Mouse (Mus musculus) limb, embryonic 14.5 days (tissue): ENCODE measurements around the gene Hpgds. TPM values are rescaled to one million over a fixed set of nuclear protein-coding genes. Genes with fewer than 3 reads are reported as not detected.

Source experiments
- ATAC-seq: fragments of 200-750 bp; cut with Nextera tagmentation; 2 replicates; pipeline ENCODE4 v1.8.0; 2017; ENCODE audit warnings: low read depth, moderate number of reproducible peaks, moderate TSS enrichment; ENCODE audit not compliant: low FRiP score
- DNase-seq: peaks from one replicate; pipeline ENCODE4 v3.0.0-alpha.2; 2015; ENCODE audit warnings: low spot score
- H3K27ac ChIP-seq: fragments of 300-500 bp; sonication (generic); replicated peaks from 2 replicates; pipeline ENCODE4 v1.5.1; 2014; ENCODE audit warnings: low read depth, mild to moderate bottlenecking, low read length, moderate library complexity, mixed read lengths
- H3K27me3 ChIP-seq: fragments of 300-500 bp; sonication (generic); 2 replicates; pipeline ENCODE4 v1.6.1; 2014; ENCODE audit warnings: low read length, mixed read lengths; ENCODE audit not compliant: control insufficient read depth, insufficient read depth
- H3K36me3 ChIP-seq: fragments of 300-500 bp; sonication (generic); 2 replicates; pipeline ENCODE4 v1.6.1; 2014; ENCODE audit warnings: mild to moderate bottlenecking, low read length, moderate library complexity, mixed read lengths; ENCODE audit not compliant: control insufficient read depth, insufficient read depth
- H3K4me1 ChIP-seq: fragments of 300-500 bp; sonication (generic); 2 replicates; pipeline ENCODE4 v1.6.1; 2014; ENCODE audit warnings: antibody characterized with exemption, low read length, mixed read lengths; ENCODE audit not compliant: control insufficient read depth, insufficient read depth
- H3K4me2 ChIP-seq: fragments of 300-500 bp; sonication (generic); replicated peaks from 2 replicates; pipeline ENCODE4 v1.6.1; 2014; ENCODE audit warnings: low read depth, mild to moderate bottlenecking, low read length, moderate library complexity; ENCODE audit not compliant: severe bottlenecking
- H3K4me3 ChIP-seq: fragments of 300-500 bp; sonication (generic); replicated peaks from 2 replicates; pipeline ENCODE4 v1.5.1; 2014; ENCODE audit warnings: low read length
- H3K9ac ChIP-seq: fragments of 300-500 bp; sonication (generic); 2 replicates; pipeline ENCODE4 v1.6.1; 2014; ENCODE audit warnings: mild to moderate bottlenecking, low read depth, low read length, moderate library complexity; ENCODE audit not compliant: severe bottlenecking
- H3K9me3 ChIP-seq: fragments of 300-500 bp; sonication (generic); 2 replicates; pipeline ENCODE4 v1.6.1; 2016; ENCODE audit warnings: low read length; ENCODE audit not compliant: control insufficient read depth
- POLR2A ChIP-seq: fragments of 200-500 bp; IDR thresholded peaks from 2 replicates; pipeline ENCODE4 v1.8.0; 2012; ENCODE audit warnings: inconsistent platforms, mild to moderate bottlenecking, moderate library complexity, borderline replicate concordance; ENCODE audit not compliant: insufficient read depth, insufficient read length; ENCODE audit errors: extremely low read depth
- WGBS: fragments of 180-500 bp; shearing (Covaris S2); extraction: QIAGEN DNeasy Blood & Tissue Kit; methylation state at CpG from one replicate; pipeline ENCODE4 v1.1.7; 2014; 5-methylcytosine and 5-hydroxymethylcytosine counted together
- polyA plus RNA-seq, 2 experiments: library from polyadenylated mRNA; depleted of rRNA in 1 of 2; stranded (reverse) in 1 of 2; unstranded in 1 of 2; fragments of >200 nt; fragmentation: Nextera tagmentation in 1 of 2; extraction: Ambion mirVana in 1 of 2; gene quantifications; 2 replicates each; pipeline versions ENCODE4 v1.2.1 to v1.2.3; 2012 to 2014

The Hpgds gene
- polyA plus RNA-seq, 2 experiments: 7.7 to 10.0 TPM

GRCm38 (mm10) chr6:65138243-65138642 lies 6.5 kb downstream of the Hpgds start:
- Histone ChIP-seq H3K4me1 (no peaks in the 10 kb centered on the region), H3K36me3 (no peaks in the 10 kb centered on the region), H3K4me2 (no peak overlapping the region), H3K27ac (no peak overlapping the region), H3K27me3 (no peaks in the 10 kb centered on the region), H3K9me3 (no peaks in the 10 kb centered on the region), H3K4me3 (no peak overlapping the region), H3K9ac (no peak overlapping the region)
- TF ChIP-seq POLR2A: no peak
- WGBS: 83% methylated on average over 1 of the region's 1 CpGs
- DNase-seq: no peak
- ATAC-seq: no peak

- no peak for ATAC-seq
- WGBS: 31% methylated on average over 2 of the region's 2 CpGs
- Histone ChIP-seq H3K9me3 (no peaks in the 10 kb centered on the region), H3K36me3 (no peaks in the 10 kb centered on the region), H3K9ac (no peak overlapping the region), H3K4me1 (no peaks in the 10 kb centered on the region), H3K27ac (no peak overlapping the region), H3K27me3 (no peaks in the 10 kb centered on the region), H3K4me2 (no peak overlapping the region), H3K4me3 (no peak overlapping the region)
- DNase-seq: no peak
- TF ChIP-seq POLR2A: no peak
Measured at GRCm38 (mm10) chr6:65137802-65138201, 6.9 kb downstream of the Hpgds start.

GRCm38 (mm10) chr6:65132376-65132775 lies 12.3 kb downstream of the Hpgds start:
- H3K9ac ChIP-seq: no peak overlapping the region
- no peaks in the 10 kb centered on the region for H3K36me3 ChIP-seq
- H3K9me3 ChIP-seq: no peaks in the 10 kb centered on the region
- no peak for TF ChIP-seq POLR2A
- no peaks in the 10 kb centered on the region for H3K27me3 ChIP-seq
- WGBS: 73% methylated on average over 6 of the region's 6 CpGs
- ATAC-seq (no peak), DNase-seq (no peak)
- H3K27ac ChIP-seq: no peak overlapping the region
- H3K4me3 ChIP-seq: no peak overlapping the region
- H3K4me1 ChIP-seq: no peaks in the 10 kb centered on the region
- H3K4me2 ChIP-seq: no peak overlapping the region

- Histone ChIP-seq H3K9ac (no peak overlapping the region), H3K4me3 (no peak overlapping the region), H3K27me3 (no peaks in the 10 kb centered on the region), H3K36me3 (no peaks in the 10 kb centered on the region), H3K4me2 (no peak overlapping the region), H3K4me1 (no peaks in the 10 kb centered on the region), H3K9me3 (no peaks in the 10 kb centered on the region), H3K27ac (no peak overlapping the region)
- WGBS: 16% methylated on average over 2 of the region's 2 CpGs
- DNase-seq: peak; percentile 38
- no peak for ATAC-seq
- no peak for TF ChIP-seq POLR2A
Measured at GRCm38 (mm10) chr6:65126074-65126726, 18.5 kb downstream of the Hpgds start.

- H3K4me1 ChIP-seq: no peaks in the 10 kb centered on the region
- H3K9ac ChIP-seq: no peak overlapping the region
- no peak overlapping the region for H3K27ac ChIP-seq
- TF ChIP-seq POLR2A: no peak
- no peaks in the 10 kb centered on the region for H3K9me3 ChIP-seq
- no peak for DNase-seq
- no peak overlapping the region for H3K4me3 ChIP-seq
- H3K27me3 ChIP-seq: no peaks in the 10 kb centered on the region
- 95% methylated on average over 1 of the region's 1 CpGs for WGBS
- peaks cover 47% of the 10 kb centered on the region for H3K36me3 ChIP-seq
- no peak overlapping the region for H3K4me2 ChIP-seq
- ATAC-seq: no peak
Measured at GRCm38 (mm10) chr6:65117540-65117939, 27.2 kb downstream of the Hpgds start.

DNA sequence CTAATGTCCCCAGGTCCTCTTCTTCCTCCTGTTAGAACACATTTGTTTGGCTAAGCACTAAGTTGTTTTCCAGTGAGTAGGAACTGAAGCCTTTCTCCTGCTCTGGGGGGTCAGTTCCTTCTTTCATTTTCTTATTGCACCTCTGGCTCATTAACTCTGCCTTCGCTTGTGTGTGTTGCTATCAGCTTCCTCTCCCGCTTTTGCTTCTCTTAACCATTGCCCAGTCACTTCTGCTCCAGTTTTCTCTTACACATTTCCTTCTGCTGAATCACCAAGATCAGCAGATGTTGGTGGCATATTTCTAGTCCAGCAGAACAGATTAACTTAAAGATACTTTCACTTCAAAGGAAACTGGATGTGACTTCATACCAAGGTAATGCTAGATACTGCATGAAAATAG lies 29.8 kb downstream of the Hpgds start:
- H3K27ac ChIP-seq: no peak overlapping the region
- H3K27me3 ChIP-seq: no peaks in the 10 kb centered on the region
- H3K4me2 ChIP-seq: no peak overlapping the region
- no peaks in the 10 kb centered on the region for H3K9me3 ChIP-seq
- H3K4me1 ChIP-seq: no peaks in the 10 kb centered on the region
- TF ChIP-seq POLR2A: no peak
- DNase-seq (no peak), ATAC-seq (no peak)
- peaks cover 62% of the 10 kb centered on the region for H3K36me3 ChIP-seq
- no peak overlapping the region for H3K9ac ChIP-seq
- no peak overlapping the region for H3K4me3 ChIP-seq
- 85% methylated on average over 2 of the region's 2 CpGs for WGBS
